Mouse (Mus musculus): ENCODE data around the gene Zbtb16. TPM values are rescaled to one million over a fixed set of nuclear protein-coding genes. Genes with fewer than 3 reads are reported as not detected.

The Zbtb16 gene
- polyA plus RNA-seq, 1 experiment from 2014 or later, result 7.4 TPM

GRCm38 (mm10) chr9:48838346-48838745 is 2.3 kb upstream of the Zbtb16 start:
- Histone ChIP-seq H3K4me3 (no peak overlapping the region), H3K9ac (no peak overlapping the region; the same call in 1 of the 2 replicates), H3K4me1 (replicated peaks) (peaks cover 53% of the 10 kb centered on the region), H3K4me2 (no peak overlapping the region), H3K9me3 (no peaks in the 10 kb centered on the region), H3K36me3 (no peaks in the 10 kb centered on the region), H3K27ac (replicated peaks) (no peak overlapping the region), H3K27me3 (peaks cover 32% of the 10 kb centered on the region)
- WGBS, result 58% methylated on average over 4 of the region's 4 CpGs
- ATAC-seq (ENCODE audit: low read depth), result no peak

- H3K36me3 ChIP-seq, result 0 out of 2 replicates have a peak, but pooled peaks cover 3% of the 10 kb centered on the region
- peaks cover 44% of the 10 kb centered on the region for H3K27me3 ChIP-seq
- no peak overlapping the region for H3K27ac ChIP-seq (replicated peaks)
- peaks cover 53% of the 10 kb centered on the region for H3K4me1 ChIP-seq (replicated peaks)
- H3K4me3 ChIP-seq, result peak overlapping the region; percentile 72
- H3K4me2 ChIP-seq, result peak overlapping the region; percentile 100
- WGBS, result 3% methylated on average over 14 of the region's 14 CpGs
- no peaks in the 10 kb centered on the region for H3K9me3 ChIP-seq
- ATAC-seq (ENCODE audit: low read depth), result no peak
- H3K9ac ChIP-seq, result peak overlapping the region; percentile 82
Observed at GRCm38 (mm10) chr9:48837181-48837580, 1.2 kb upstream of the Zbtb16 start.

GRCm38 (mm10) chr9:48836566-48836930 is 526 bp upstream of the Zbtb16 start:
- peak overlapping the region; percentile 82 for H3K9ac ChIP-seq
- peak overlapping the region; percentile 100 for H3K4me2 ChIP-seq
- no peaks in the 10 kb centered on the region for H3K9me3 ChIP-seq
- peaks cover 60% of the 10 kb centered on the region for H3K4me1 ChIP-seq (replicated peaks)
- peak; percentile 33; the same call in 1 of the 2 replicates for ATAC-seq (ENCODE audit: low read depth)
- WGBS, result 2% methylated on average over 12 of the region's 12 CpGs
- peaks cover 10% of the 10 kb centered on the region; the same call in 1 of the 2 replicates for H3K36me3 ChIP-seq
- peak overlapping the region; percentile 69 for H3K27ac ChIP-seq (replicated peaks)
- peaks cover 48% of the 10 kb centered on the region for H3K27me3 ChIP-seq
- H3K4me3 ChIP-seq, result peak overlapping the region; percentile 72

- H3K4me1 ChIP-seq (replicated peaks), result peaks cover 54% of the 10 kb centered on the region
- peaks cover 12% of the 10 kb centered on the region for H3K36me3 ChIP-seq
- 2% methylated on average over 65 of the region's 65 CpGs for WGBS
- no peaks in the 10 kb centered on the region for H3K9me3 ChIP-seq
- H3K27ac ChIP-seq (replicated peaks), result 0 out of 2 replicates have a peak overlapping the region, but pooled peaks have one; percentile 5
- H3K27me3 ChIP-seq, result peaks cover 48% of the 10 kb centered on the region
- H3K4me3 ChIP-seq, result peak overlapping the region; percentile 72
- H3K9ac ChIP-seq, result peak overlapping the region; percentile 82
- H3K4me2 ChIP-seq, result peak overlapping the region; percentile 100
- ATAC-seq (ENCODE audit: low read depth), result no peak
Observed at GRCm38 (mm10) chr9:48834541-48835411, 1.2 kb downstream of the Zbtb16 start.

- WGBS, result 17% methylated on average over 4 of the region's 4 CpGs
Observed at GRCm38 (mm10) chr9:48834006-48834405, 2.0 kb downstream of the Zbtb16 start.

GRCm38 (mm10) chr9:48833493-48833892 is 2.5 kb downstream of the Zbtb16 start:
- Histone ChIP-seq H3K27ac (replicated peaks) (no peak overlapping the region), H3K4me2 (peak overlapping the region; percentile 100), H3K36me3 (peaks cover 12% of the 10 kb centered on the region), H3K9me3 (no peaks in the 10 kb centered on the region), H3K9ac (no peak overlapping the region), H3K4me1 (replicated peaks) (peaks cover 49% of the 10 kb centered on the region), H3K27me3 (peaks cover 48% of the 10 kb centered on the region), H3K4me3 (no peak overlapping the region)
- no peak for ATAC-seq (ENCODE audit: low read depth)
- WGBS, result 91% methylated on average over 11 of the region's 11 CpGs

More at GRCm38 (mm10) chr9:48834006-48834405, 2.0 kb downstream of the Zbtb16 start:
- Histone ChIP-seq H3K4me3 (peak overlapping the region; percentile 72), H3K36me3 (peaks cover 12% of the 10 kb centered on the region), H3K9ac (no peak overlapping the region), H3K27ac (replicated peaks) (no peak overlapping the region), H3K4me2 (peak overlapping the region; percentile 100), H3K9me3 (no peaks in the 10 kb centered on the region), H3K27me3 (peaks cover 48% of the 10 kb centered on the region), H3K4me1 (replicated peaks) (peaks cover 54% of the 10 kb centered on the region)
- ATAC-seq (ENCODE audit: low read depth), result no peak

- Histone ChIP-seq H3K36me3 (peaks cover 12% of the 10 kb centered on the region), H3K27me3 (peaks cover 40% of the 10 kb centered on the region), H3K4me1 (replicated peaks) (peaks cover 40% of the 10 kb centered on the region), H3K9me3 (no peaks in the 10 kb centered on the region), H3K27ac (replicated peaks) (no peak overlapping the region), H3K4me3 (no peak overlapping the region), H3K9ac (no peak overlapping the region), H3K4me2 (no peak overlapping the region)
- 92% methylated on average over 20 of the region's 20 CpGs for WGBS
- ATAC-seq (ENCODE audit: low read depth), result no peak
Observed at GRCm38 (mm10) chr9:48832473-48833100, 3.4 kb downstream of the Zbtb16 start.

- Histone ChIP-seq H3K36me3 (peaks cover 12% of the 10 kb centered on the region), H3K4me2 (peak overlapping the region; percentile 9; the same call in 1 of the 2 replicates), H3K9ac (no peak overlapping the region), H3K4me1 (replicated peaks) (peaks cover 32% of the 10 kb centered on the region), H3K4me3 (no peak overlapping the region), H3K27ac (replicated peaks) (no peak overlapping the region), H3K9me3 (no peaks in the 10 kb centered on the region), H3K27me3 (peaks cover 34% of the 10 kb centered on the region)
- ATAC-seq (ENCODE audit: low read depth), result no peak
- 84% methylated on average over 23 of the region's 23 CpGs for WGBS
Observed at GRCm38 (mm10) chr9:48831560-48832460, 4.2 kb downstream of the Zbtb16 start.

- H3K9me3 ChIP-seq, result no peaks in the 10 kb centered on the region
- H3K36me3 ChIP-seq, result peaks cover 12% of the 10 kb centered on the region
- peaks cover 16% of the 10 kb centered on the region for H3K4me1 ChIP-seq (replicated peaks)
- no peak overlapping the region for H3K27ac ChIP-seq (replicated peaks)
- no peak overlapping the region for H3K9ac ChIP-seq
- H3K27me3 ChIP-seq, result peaks cover 22% of the 10 kb centered on the region
- 87% methylated on average over 7 of the region's 7 CpGs for WGBS
- no peak overlapping the region for H3K4me3 ChIP-seq
- no peak overlapping the region for H3K4me2 ChIP-seq
- no peak for ATAC-seq (ENCODE audit: low read depth)
Observed at GRCm38 (mm10) chr9:48828839-48829238, 7.2 kb downstream of the Zbtb16 start.

- Histone ChIP-seq H3K4me1 (replicated peaks) (peaks cover 20% of the 10 kb centered on the region), H3K36me3 (peaks cover 1% of the 10 kb centered on the region), H3K27me3 (peaks cover 6% of the 10 kb centered on the region; the same call in 1 of the 2 replicates), H3K9ac (no peak overlapping the region), H3K9me3 (no peaks in the 10 kb centered on the region), H3K27ac (replicated peaks) (no peak overlapping the region), H3K4me3 (no peak overlapping the region), H3K4me2 (no peak overlapping the region)
- WGBS, result 84% methylated on average over 7 of the region's 7 CpGs
- no peak for ATAC-seq (ENCODE audit: low read depth)
Observed at GRCm38 (mm10) chr9:48826377-48826889, 9.6 kb downstream of the Zbtb16 start.

- no peaks in the 10 kb centered on the region for H3K36me3 ChIP-seq
- no peaks in the 10 kb centered on the region for H3K9me3 ChIP-seq
- peaks cover 21% of the 10 kb centered on the region for H3K4me1 ChIP-seq (replicated peaks)
- no peak overlapping the region for H3K4me3 ChIP-seq
- no peak overlapping the region for H3K9ac ChIP-seq
- ATAC-seq (ENCODE audit: low read depth), result no peak
- H3K27ac ChIP-seq (replicated peaks), result no peak overlapping the region
- WGBS, result 73% methylated on average over 12 of the region's 12 CpGs
- peaks cover 6% of the 10 kb centered on the region; the same call in 1 of the 2 replicates for H3K27me3 ChIP-seq
- H3K4me2 ChIP-seq, result no peak overlapping the region
Observed at GRCm38 (mm10) chr9:48824533-48825130, 11.4 kb downstream of the Zbtb16 start.
